Mouse (Mus musculus) neural tube, embryonic 14.5 days (tissue): ENCODE data around the gene Dnajc13. TPM values are rescaled to one million over a fixed set of nuclear protein-coding genes. Genes with fewer than 3 reads are reported as not detected.

ENCODE experiments used
- ATAC-seq: fragments of 200-750 bp; cut with Nextera tagmentation; 2 replicates; pipeline ENCODE4 v1.8.0; 2017; ENCODE audit warnings: low read depth, mild to moderate bottlenecking, moderate TSS enrichment, moderate library complexity
- H3K27ac ChIP-seq: fragments of 300-500 bp; sonication (generic); 2 replicates; pipeline ENCODE4 v1.5.1; 2014; ENCODE audit warnings: low read depth, mild to moderate bottlenecking, control low read depth, low read length, moderate library complexity, mixed read lengths
- H3K27me3 ChIP-seq: fragments of 300-500 bp; sonication (generic); 2 replicates; pipeline ENCODE4 v1.6.1; 2014; ENCODE audit warnings: low read length; ENCODE audit not compliant: control insufficient read depth, insufficient read depth
- H3K36me3 ChIP-seq: fragments of 300-500 bp; sonication (generic); 2 replicates; pipeline ENCODE4 v1.6.1; 2014; ENCODE audit warnings: low read length, mixed read lengths; ENCODE audit not compliant: control insufficient read depth, insufficient read depth
- H3K4me1 ChIP-seq: fragments of 300-500 bp; sonication (generic); 2 replicates; pipeline ENCODE4 v1.6.1; 2014; ENCODE audit warnings: low read length; ENCODE audit not compliant: control insufficient read depth, insufficient read depth
- H3K4me2 ChIP-seq: fragments of 300-500 bp; sonication (generic); 2 replicates; pipeline ENCODE4 v1.6.1; 2014; ENCODE audit warnings: mild to moderate bottlenecking, low read depth, low read length, control low read depth
- H3K4me3 ChIP-seq: fragments of 300-500 bp; sonication (generic); 2 replicates; pipeline ENCODE4 v1.5.1; 2014; ENCODE audit warnings: low read depth, low read length, control low read depth, mixed read lengths
- H3K9ac ChIP-seq: fragments of 300-500 bp; sonication (generic); replicated peaks from 2 replicates; pipeline ENCODE4 v1.6.1; 2014; ENCODE audit warnings: low read depth, mild to moderate bottlenecking, control low read depth, low read length, mixed read lengths
- H3K9me3 ChIP-seq: fragments of 300-500 bp; sonication (generic); 2 replicates; pipeline ENCODE4 v1.6.1; 2016; ENCODE audit warnings: low read length; ENCODE audit not compliant: control insufficient read depth
- WGBS: fragments of 180-500 bp; shearing (Covaris S2); extraction: QIAGEN DNeasy Blood & Tissue Kit; methylation state at CpG from one replicate; pipeline ENCODE4 v1.1.7; 2014; 5-methylcytosine and 5-hydroxymethylcytosine counted together
- polyA plus RNA-seq: library from polyadenylated mRNA; unstranded; fragments of >200 nt; fragmentation: Nextera tagmentation; extraction: Ambion mirVana; gene quantifications from 2 replicates; pipeline ENCODE4 v1.2.1, GENCODE M21; 2014

Gene Dnajc13
- 26.1 and 32.3 TPM in 2 replicates for polyA plus RNA-seq

- Histone ChIP-seq H3K4me3 (peak within 1 kb of the TSS; percentile 93), H3K27ac (peak within 1 kb of the TSS; percentile 86), H3K9me3 (no peaks in the 10 kb centered on the region), H3K4me2 (peak within 1 kb of the TSS; percentile 77), H3K9ac (peak within 1 kb of the TSS; percentile 83), H3K36me3 (no peaks in the 10 kb centered on the region), H3K27me3 (no peaks in the 10 kb centered on the region), H3K4me1 (peaks cover 11% of the 10 kb centered on the region; the same call in 1 of the 2 replicates)
- peak; percentile 97 for ATAC-seq
- under 1% methylated on average over 56 of the region's 60 CpGs for WGBS
Observed at GRCm38 (mm10) chr9:104262823-104263352, at the start of gene Dnajc13. TSS of gene Dnajc13 (minus strand) at chr9:104262930.

GRCm38 (mm10) chr9:104306734-104307133, 44.0 kb upstream of the Dnajc13 start:
- no peak overlapping the region for H3K4me3 ChIP-seq
- no peak overlapping the region for H3K9ac ChIP-seq
- no peak overlapping the region for H3K4me2 ChIP-seq
- no peaks in the 10 kb centered on the region for H3K4me1 ChIP-seq
- H3K27me3 ChIP-seq: no peaks in the 10 kb centered on the region
- ATAC-seq: no peak
- H3K27ac ChIP-seq: no peak overlapping the region
- no peaks in the 10 kb centered on the region for H3K36me3 ChIP-seq
- no peaks in the 10 kb centered on the region for H3K9me3 ChIP-seq
- WGBS: 11% methylated on average over 6 of the region's 6 CpGs

GRCm38 (mm10) chr9:104305333-104306111, 42.8 kb upstream of the Dnajc13 start:
- Histone ChIP-seq H3K4me3 (no peak overlapping the region), H3K9ac (no peak overlapping the region), H3K36me3 (no peaks in the 10 kb centered on the region), H3K27ac (no peak overlapping the region), H3K9me3 (no peaks in the 10 kb centered on the region), H3K4me1 (no peaks in the 10 kb centered on the region), H3K4me2 (no peak overlapping the region), H3K27me3 (no peaks in the 10 kb centered on the region)
- WGBS: 94% methylated on average over 6 of the region's 6 CpGs
- ATAC-seq: no peak

GRCm38 (mm10) chr9:104304800-104305199, 42.1 kb upstream of the Dnajc13 start:
- Histone ChIP-seq H3K4me1 (no peaks in the 10 kb centered on the region), H3K4me3 (no peak overlapping the region), H3K9ac (no peak overlapping the region), H3K4me2 (no peak overlapping the region), H3K36me3 (no peaks in the 10 kb centered on the region), H3K27me3 (no peaks in the 10 kb centered on the region), H3K27ac (no peak overlapping the region), H3K9me3 (no peaks in the 10 kb centered on the region)
- ATAC-seq: no peak
- WGBS: 76% methylated on average over 10 of the region's 10 CpGs

GRCm38 (mm10) chr9:104304376-104304775, 41.6 kb upstream of the Dnajc13 start:
- Histone ChIP-seq H3K4me2 (no peak overlapping the region), H3K36me3 (no peaks in the 10 kb centered on the region), H3K9ac (no peak overlapping the region), H3K4me1 (no peaks in the 10 kb centered on the region), H3K9me3 (no peaks in the 10 kb centered on the region), H3K4me3 (no peak overlapping the region), H3K27ac (no peak overlapping the region), H3K27me3 (no peaks in the 10 kb centered on the region)
- 80% methylated on average over 4 of the region's 4 CpGs for WGBS
- no peak for ATAC-seq

- no peak for ATAC-seq
- Histone ChIP-seq H3K27me3 (no peaks in the 10 kb centered on the region), H3K4me1 (no peaks in the 10 kb centered on the region), H3K9ac (no peak overlapping the region), H3K9me3 (no peaks in the 10 kb centered on the region), H3K36me3 (no peaks in the 10 kb centered on the region), H3K4me3 (no peak overlapping the region), H3K4me2 (no peak overlapping the region), H3K27ac (no peak overlapping the region)
- 86% methylated on average over 12 of the region's 12 CpGs for WGBS
Observed at GRCm38 (mm10) chr9:104300569-104300968, 37.8 kb upstream of the Dnajc13 start.

GRCm38 (mm10) chr9:104297041-104297440, 34.3 kb upstream of the Dnajc13 start:
- H3K4me3 ChIP-seq: no peak overlapping the region
- no peaks in the 10 kb centered on the region for H3K36me3 ChIP-seq
- no peak overlapping the region for H3K4me2 ChIP-seq
- no peaks in the 10 kb centered on the region for H3K9me3 ChIP-seq
- ATAC-seq: no peak
- no peak overlapping the region for H3K27ac ChIP-seq
- H3K4me1 ChIP-seq: no peaks in the 10 kb centered on the region
- H3K9ac ChIP-seq: no peak overlapping the region
- 83% methylated on average over 3 of the region's 3 CpGs for WGBS
- no peaks in the 10 kb centered on the region for H3K27me3 ChIP-seq

- no peak overlapping the region for H3K4me3 ChIP-seq
- no peaks in the 10 kb centered on the region for H3K4me1 ChIP-seq
- H3K9me3 ChIP-seq: no peaks in the 10 kb centered on the region
- WGBS: 59% methylated on average over 6 of the region's 6 CpGs
- H3K36me3 ChIP-seq: no peaks in the 10 kb centered on the region
- H3K4me2 ChIP-seq: no peak overlapping the region
- ATAC-seq: no peak
- H3K27ac ChIP-seq: no peak overlapping the region
- no peaks in the 10 kb centered on the region for H3K27me3 ChIP-seq
- no peak overlapping the region for H3K9ac ChIP-seq
Observed at GRCm38 (mm10) chr9:104284934-104285333, 22.2 kb upstream of the Dnajc13 start.

GRCm38 (mm10) chr9:104282536-104282935, 19.8 kb upstream of the Dnajc13 start:
- Histone ChIP-seq H3K4me1 (no peaks in the 10 kb centered on the region), H3K4me3 (no peak overlapping the region), H3K36me3 (no peaks in the 10 kb centered on the region), H3K27ac (no peak overlapping the region), H3K9me3 (no peaks in the 10 kb centered on the region), H3K4me2 (no peak overlapping the region), H3K9ac (no peak overlapping the region), H3K27me3 (no peaks in the 10 kb centered on the region)
- no peak for ATAC-seq
- 22% methylated on average over 8 of the region's 8 CpGs for WGBS
